Mouse (Mus musculus) intestine, postnatal 0 days (tissue): ENCODE measurements around the gene Cttnbp2nl. TPM values are rescaled to one million over a fixed set of nuclear protein-coding genes. Genes with fewer than 3 reads are reported as not detected.

Source experiments
- ATAC-seq: fragments of 200-750 bp; cut with Nextera tagmentation; 2 replicates; pipeline ENCODE4 v1.8.0; 2017; ENCODE audit warnings: mild to moderate bottlenecking, moderate TSS enrichment, moderate library complexity
- H3K27ac ChIP-seq: fragments of 300-500 bp; sonication (generic); 2 replicates; pipeline ENCODE4 v1.5.1; 2014; ENCODE audit warnings: mild to moderate bottlenecking, low read depth, low read length, moderate library complexity
- H3K27me3 ChIP-seq: fragments of 300-500 bp; sonication (generic); replicated peaks from 2 replicates; pipeline ENCODE4 v1.6.1; 2014; ENCODE audit warnings: low read length, mixed read lengths; ENCODE audit not compliant: control insufficient read depth, insufficient read depth
- H3K36me3 ChIP-seq: fragments of 300-500 bp; sonication (generic); 2 replicates; pipeline ENCODE4 v1.6.1; 2014; ENCODE audit warnings: mild to moderate bottlenecking, moderate library complexity; ENCODE audit not compliant: control insufficient read depth, insufficient read depth
- H3K4me1 ChIP-seq: fragments of 300-500 bp; sonication (generic); replicated peaks from 2 replicates; pipeline ENCODE4 v1.6.1; 2014; ENCODE audit warnings: antibody characterized with exemption, low read length, mixed read lengths; ENCODE audit not compliant: control insufficient read depth, insufficient read depth
- H3K4me2 ChIP-seq: fragments of 300-500 bp; sonication (generic); replicated peaks from 2 replicates; pipeline ENCODE4 v1.6.1; 2014; ENCODE audit warnings: low read depth, mild to moderate bottlenecking, moderate library complexity
- H3K4me3 ChIP-seq: fragments of 300-500 bp; sonication (generic); 2 replicates; pipeline ENCODE4 v1.5.1; 2014; ENCODE audit warnings: low read depth, low read length
- H3K9ac ChIP-seq: fragments of 300-500 bp; sonication (generic); 2 replicates; pipeline ENCODE4 v1.6.1; 2014; ENCODE audit warnings: mild to moderate bottlenecking, low read depth, low read length
- H3K9me3 ChIP-seq: fragments of 300-500 bp; sonication (generic); 2 replicates; pipeline ENCODE4 v1.6.1; 2016; ENCODE audit warnings: mixed run types; ENCODE audit not compliant: control insufficient read depth
- CTCF ChIP-seq: sonication (generic); IDR thresholded peaks from 2 replicates; pipeline ENCODE4 v1.5.1; 2016; ENCODE audit warnings: low read depth, mild to moderate bottlenecking, control low read depth, antibody characterized with exemption, moderate library complexity
- WGBS: fragments of 180-500 bp; shearing (Covaris S2); extraction: QIAGEN DNeasy Blood & Tissue Kit; methylation state at CpG from one replicate; pipeline ENCODE4 v1.1.7; 2014; 5-methylcytosine and 5-hydroxymethylcytosine counted together
- polyA plus RNA-seq: library from polyadenylated mRNA; unstranded; fragments of >200 nt; fragmentation: Nextera tagmentation; extraction: Ambion mirVana; gene quantifications from 2 replicates; pipeline ENCODE4 v1.2.1, GENCODE M21; 2015

The Cttnbp2nl gene
- polyA plus RNA-seq, 1 experiment from 2014 or later, result 9.8 TPM

DNA sequence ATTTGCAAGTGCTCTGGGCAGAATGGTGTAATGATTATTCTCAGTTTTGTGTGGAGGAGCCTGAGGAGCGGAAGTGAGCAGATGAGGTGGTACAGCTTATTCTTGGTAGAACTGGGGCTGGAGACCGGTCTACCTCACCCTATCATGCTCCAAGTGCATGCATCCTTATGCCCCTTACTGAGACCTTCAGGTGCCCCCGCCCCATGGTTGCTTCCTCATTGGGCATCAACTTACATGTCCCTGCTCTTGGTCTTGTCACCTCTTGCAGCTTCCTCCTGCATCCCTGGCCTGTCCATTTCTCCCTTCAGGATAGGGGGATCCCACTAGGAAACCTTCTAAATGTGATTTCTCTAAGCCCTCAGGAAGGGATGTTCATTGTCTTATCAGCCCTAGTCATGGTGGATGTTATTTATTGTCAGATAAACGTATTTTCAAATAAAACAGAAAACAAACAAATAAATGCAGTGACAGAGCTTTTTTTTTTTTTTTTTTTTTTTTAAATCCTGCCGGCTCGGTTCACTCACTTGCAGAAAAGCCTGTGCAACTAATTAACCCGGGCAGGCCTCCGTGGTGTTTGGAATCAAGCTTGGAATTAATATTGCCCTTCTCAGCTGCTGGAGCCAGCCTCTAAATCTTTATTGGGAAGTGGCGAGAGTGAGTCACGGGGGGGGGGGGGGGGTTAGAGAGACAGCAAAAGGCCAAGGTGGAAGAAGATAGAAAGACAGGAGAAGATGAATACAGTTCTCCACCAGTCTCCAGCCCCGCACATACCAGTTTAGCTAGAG, 40.0 kb upstream of the Cttnbp2nl start:
- WGBS, result 65% methylated on average over 11 of the region's 11 CpGs
- Histone ChIP-seq H3K9me3 (no peaks in the 10 kb centered on the region), H3K27me3 (no peaks in the 10 kb centered on the region), H3K4me1 (no peaks in the 10 kb centered on the region), H3K4me2 (no peak overlapping the region), H3K27ac (no peak overlapping the region), H3K36me3 (no peaks in the 10 kb centered on the region), H3K9ac (no peak overlapping the region), H3K4me3 (no peak overlapping the region)
- no peak for ATAC-seq
- no peak for TF ChIP-seq CTCF

- ATAC-seq, result peak; percentile 92
- no peak overlapping the region for H3K9ac ChIP-seq
- H3K4me3 ChIP-seq, result no peak overlapping the region
- H3K27ac ChIP-seq, result no peak overlapping the region
- TF ChIP-seq CTCF, result peak; percentile 78
- no peaks in the 10 kb centered on the region for H3K9me3 ChIP-seq
- no peak overlapping the region for H3K4me2 ChIP-seq
- no peaks in the 10 kb centered on the region for H3K27me3 ChIP-seq
- no peaks in the 10 kb centered on the region for H3K36me3 ChIP-seq
- whole genome bisulfite sequencing, result 23% methylated on average over 3 of the region's 3 CpGs
- H3K4me1 ChIP-seq, result no peaks in the 10 kb centered on the region
Observed at GRCm38 (mm10) chr3:105090981-105091380, 38.0 kb upstream of the Cttnbp2nl start.

DNA sequence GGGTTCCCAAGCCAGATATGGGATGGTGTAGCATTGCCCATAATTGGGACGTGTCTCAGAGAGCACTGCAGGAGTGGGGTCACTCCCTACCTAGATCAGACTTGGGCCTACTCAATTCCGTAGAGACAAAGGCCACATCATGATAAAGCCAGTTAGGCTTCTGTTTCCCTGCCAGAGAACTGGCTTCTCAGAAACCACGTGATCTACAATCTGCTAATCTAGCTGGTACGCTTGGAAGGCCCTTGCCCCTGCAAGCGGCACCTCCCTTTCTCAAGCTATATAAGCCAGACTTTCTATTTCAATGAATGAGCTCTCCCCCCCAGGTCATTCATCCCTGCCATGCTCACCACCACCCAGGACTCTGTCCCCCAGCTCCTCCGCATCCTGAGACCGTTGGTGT, 37.2 kb upstream of the Cttnbp2nl start:
- Histone ChIP-seq H3K4me3 (no peak overlapping the region), H3K4me1 (no peaks in the 10 kb centered on the region), H3K27ac (no peak overlapping the region), H3K27me3 (no peaks in the 10 kb centered on the region), H3K36me3 (no peaks in the 10 kb centered on the region), H3K9me3 (no peaks in the 10 kb centered on the region), H3K4me2 (no peak overlapping the region), H3K9ac (no peak overlapping the region)
- 78% methylated on average over 7 of the region's 7 CpGs for WGBS
- ATAC-seq, result no peak
- TF ChIP-seq CTCF, result no peak

DNA sequence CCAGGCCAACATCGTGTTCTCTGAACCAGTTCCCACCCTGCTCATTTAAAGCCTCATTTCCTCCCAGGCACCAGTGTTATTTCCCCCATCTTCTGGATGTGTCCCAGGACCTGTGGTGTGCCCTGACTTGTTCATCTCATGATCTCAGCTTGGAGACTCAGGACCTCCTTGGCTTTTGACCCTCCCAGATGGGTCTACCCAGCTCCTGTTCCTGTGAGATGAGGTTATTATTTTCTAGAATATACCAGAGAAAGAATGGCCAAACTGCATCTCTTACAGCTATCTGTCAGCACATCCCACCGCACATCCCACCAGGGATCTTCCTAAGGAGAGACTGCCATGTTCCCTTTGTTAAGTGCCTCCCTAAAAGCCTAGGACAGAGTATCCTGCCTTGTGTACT, 35.7 kb upstream of the Cttnbp2nl start:
- Histone ChIP-seq H3K4me3 (no peak overlapping the region), H3K4me1 (no peaks in the 10 kb centered on the region), H3K4me2 (no peak overlapping the region), H3K27ac (no peak overlapping the region), H3K36me3 (no peaks in the 10 kb centered on the region), H3K9ac (no peak overlapping the region), H3K27me3 (no peaks in the 10 kb centered on the region), H3K9me3 (no peaks in the 10 kb centered on the region)
- ATAC-seq, result no peak
- no peak for TF ChIP-seq CTCF
- 83% methylated on average over 2 of the region's 2 CpGs for WGBS

GRCm38 (mm10) chr3:105087344-105087743, 34.4 kb upstream of the Cttnbp2nl start:
- H3K27me3 ChIP-seq, result no peaks in the 10 kb centered on the region
- H3K4me1 ChIP-seq, result no peaks in the 10 kb centered on the region
- WGBS, result 52% methylated on average over 3 of the region's 3 CpGs
- no peaks in the 10 kb centered on the region for H3K36me3 ChIP-seq
- no peak overlapping the region for H3K4me3 ChIP-seq
- TF ChIP-seq CTCF, result no peak
- H3K9me3 ChIP-seq, result no peaks in the 10 kb centered on the region
- H3K4me2 ChIP-seq, result no peak overlapping the region
- H3K9ac ChIP-seq, result no peak overlapping the region
- no peak for ATAC-seq
- H3K27ac ChIP-seq, result no peak overlapping the region

GRCm38 (mm10) chr3:105078231-105078826, 25.4 kb upstream of the Cttnbp2nl start:
- Histone ChIP-seq H3K9ac (no peak overlapping the region), H3K4me2 (no peak overlapping the region), H3K27ac (no peak overlapping the region), H3K27me3 (no peaks in the 10 kb centered on the region), H3K9me3 (no peaks in the 10 kb centered on the region), H3K4me1 (no peaks in the 10 kb centered on the region), H3K36me3 (no peaks in the 10 kb centered on the region), H3K4me3 (no peak overlapping the region)
- ATAC-seq, result peak; percentile 69; the same call in 1 of the 2 replicates
- TF ChIP-seq CTCF, result peak; percentile 95
- 21% methylated on average over 7 of the region's 7 CpGs for WGBS
